Mouse (Mus musculus): ENCODE measurements around the gene Azi2. TPM values are rescaled to one million over a fixed set of nuclear protein-coding genes. Genes with fewer than 3 reads are reported as not detected.

Gene Azi2
- total RNA-seq, 2 experiments from 2014 or later: 67.3 to 72.1 TPM

GRCm38 (mm10) chr9:118073358-118073757 lies 33.1 kb downstream of the Azi2 start:
- intact Hi-C loops (cut with DNase I): no loop called here
- DNase-seq: no peak

- DNase-seq: no peak
- intact Hi-C loops (cut with DNase I): no loop called here
Observed at GRCm38 (mm10) chr9:118082575-118083431, 42.5 kb downstream of the Azi2 start.

- intact Hi-C loops (cut with DNase I): no loop called here
- DNase-seq: no peak
Observed at GRCm38 (mm10) chr9:118083834-118084233, 43.5 kb downstream of the Azi2 start.

- intact Hi-C loops (cut with DNase I): no loop called here
Observed at GRCm38 (mm10) chr9:118099395-118099794, 59.1 kb downstream of the Azi2 start.

GRCm38 (mm10) chr9:118100484-118100883 lies 60.2 kb downstream of the Azi2 start:
- intact Hi-C loops (cut with DNase I): loop anchor here (1.0 kb wide), 1 partner anchor 389 kb away; no protein-coding TSS in a partner anchor
- DNase-seq: no peak

More at GRCm38 (mm10) chr9:118099395-118099794, 59.1 kb downstream of the Azi2 start:
- peak in 1 of 2 experiments; percentile 10 for DNase-seq

DNA sequence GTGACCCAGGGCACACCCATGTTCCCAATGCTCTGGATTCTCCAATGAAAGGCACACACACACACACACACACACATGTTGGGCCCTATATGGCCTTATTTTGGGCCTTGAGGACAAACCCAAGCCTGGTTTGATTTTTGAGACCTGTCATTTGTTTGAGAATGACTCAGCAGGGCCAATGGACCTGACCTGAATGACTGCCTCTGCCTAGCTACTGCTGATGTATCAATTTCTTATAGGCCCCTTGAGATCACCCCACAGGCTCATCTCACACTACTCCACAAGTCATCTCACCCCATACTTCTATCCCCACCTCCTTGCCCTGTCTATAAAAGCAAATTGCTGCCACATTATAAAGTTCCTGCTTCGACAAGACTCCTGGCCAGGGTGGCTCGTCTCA lies 61.5 kb downstream of the Azi2 start:
- intact Hi-C loops (cut with DNase I): no loop called here
- no peak for DNase-seq

- intact Hi-C loops (cut with DNase I): no loop called here
- no peak for DNase-seq
Observed at GRCm38 (mm10) chr9:118108527-118109011, 68.3 kb downstream of the Azi2 start.

- intact Hi-C loops (cut with DNase I): no loop called here
Observed at GRCm38 (mm10) chr9:118109697-118110359, 69.5 kb downstream of the Azi2 start.

DNA sequence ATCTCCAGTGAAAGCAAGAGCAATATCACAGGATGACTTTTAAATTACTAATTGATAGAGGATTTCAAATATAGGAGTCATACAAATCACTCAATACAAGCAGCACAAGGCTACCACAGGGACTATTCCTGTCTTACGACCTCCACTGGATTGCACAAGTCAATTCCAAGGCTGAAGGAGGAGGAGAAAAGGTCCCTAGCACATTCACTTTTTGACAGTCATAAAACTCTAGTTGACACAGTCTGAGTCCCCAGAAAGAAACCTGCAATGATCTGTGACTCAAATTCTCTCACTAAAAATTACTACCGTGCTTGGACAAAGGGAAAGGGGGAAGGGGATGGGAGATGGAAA lies 70.0 kb downstream of the Azi2 start:
- intact Hi-C loops (cut with DNase I): no loop called here
- no peak for DNase-seq

More at GRCm38 (mm10) chr9:118109697-118110359, 69.5 kb downstream of the Azi2 start:
- no peak for DNase-seq

Small RNA genes lying within 50 kb of the gene (microRNA-seq; reads per million reads assigned to microRNA genes)
- 0 reads per million in 2 experiments for gene Gm22008

Other genes with a start within 250 kb of the Azi2 start
- 10 to 100 TPM; 22.0 to 22.5 TPM for gene Cmc1, start 109.7 kb downstream of the Azi2 start, total RNA-seq (2021)